Mouse (Mus musculus) embryonic facial prominence, embryonic 15.5 days (tissue): ENCODE results near the gene Casp8. TPM values are rescaled to one million over a fixed set of nuclear protein-coding genes. Genes with fewer than 3 reads are reported as not detected.
"Not testable (repeated sequence)": the region's sequence is repeated elsewhere in the genome, so short reads cannot be mapped to it uniquely, and the experiment has no call there.

Source experiments
- ATAC-seq: fragments of 200-750 bp; cut with Nextera tagmentation; 2 replicates; pipeline ENCODE4 v1.8.0; 2017; ENCODE audit warnings: low read depth, moderate TSS enrichment; ENCODE audit not compliant: insufficient number of reproducible peaks, low FRiP score, low TSS enrichment
- H3K27ac ChIP-seq: fragments of 300-500 bp; sonication (generic); replicated peaks from 2 replicates; pipeline ENCODE4 v1.5.1; 2015; ENCODE audit warnings: mild to moderate bottlenecking, inconsistent platforms
- H3K27me3 ChIP-seq: fragments of 300-500 bp; sonication (generic); 2 replicates; pipeline ENCODE4 v1.6.1; 2015; ENCODE audit warnings: inconsistent platforms
- H3K36me3 ChIP-seq: fragments of 300-500 bp; sonication (generic); 2 replicates; pipeline ENCODE4 v1.6.1; 2015; ENCODE audit warnings: mild to moderate bottlenecking, inconsistent platforms
- H3K4me1 ChIP-seq: fragments of 300-500 bp; sonication (generic); 2 replicates; pipeline ENCODE4 v1.6.1; 2015; ENCODE audit warnings: inconsistent platforms
- H3K4me2 ChIP-seq: fragments of 300-500 bp; sonication (generic); replicated peaks from 2 replicates; pipeline ENCODE4 v1.6.1; 2015; ENCODE audit warnings: mild to moderate bottlenecking, inconsistent platforms
- H3K4me3 ChIP-seq: fragments of 300-500 bp; sonication (generic); replicated peaks from 2 replicates; pipeline ENCODE4 v1.5.1; 2015; ENCODE audit warnings: mild to moderate bottlenecking, inconsistent platforms
- H3K9ac ChIP-seq: fragments of 300-500 bp; sonication (generic); 2 replicates; pipeline ENCODE4 v1.6.1; 2015; ENCODE audit warnings: inconsistent platforms
- H3K9me3 ChIP-seq: fragments of 300-500 bp; sonication (generic); replicated peaks from 2 replicates; pipeline ENCODE4 v1.6.1; 2016; ENCODE audit warnings: inconsistent platforms
- WGBS: fragments of 180-500 bp; shearing (Covaris S2); methylation state at CpG from one replicate; pipeline ENCODE4 v1.1.7; 2015; 5-methylcytosine and 5-hydroxymethylcytosine counted together
- polyA plus RNA-seq: library from polyadenylated mRNA; unstranded; fragments of >200 nt; fragmentation: Nextera tagmentation; extraction: Ambion mirVana; gene quantifications from 2 replicates; pipeline ENCODE4 v1.2.1, GENCODE M21; 2015

Casp8 gene
- polyA plus RNA-seq, 1 experiment from 2014 or later: 31.7 TPM

- not testable (repeated sequence) for H3K4me1 ChIP-seq, H3K27ac ChIP-seq, H3K4me3 ChIP-seq, H3K36me3 ChIP-seq, H3K9me3 ChIP-seq, H3K4me2 ChIP-seq, H3K9ac ChIP-seq, ATAC-seq, H3K27me3 ChIP-seq
- WGBS: 86% methylated on average over 7 of the region's 7 CpGs
Measured at GRCm38 (mm10) chr1:58800644-58801043, 5.5 kb downstream of the Casp8 start.

- Histone ChIP-seq H3K9ac (no peak overlapping the region), H3K36me3 (peaks cover 7% of the 10 kb centered on the region; the same call in 1 of the 2 replicates), H3K4me2 (no peak overlapping the region), H3K9me3 (no peaks in the 10 kb centered on the region), H3K4me3 (no peak overlapping the region), H3K27me3 (no peaks in the 10 kb centered on the region), H3K27ac (0 out of 2 replicates have a peak overlapping the region, but pooled peaks have one; percentile 58), H3K4me1 (peaks cover 7% of the 10 kb centered on the region; the same call in 1 of the 2 replicates)
- no peak for ATAC-seq
- 91% methylated on average over 8 of the region's 8 CpGs for WGBS
Measured at GRCm38 (mm10) chr1:58801558-58802285, 6.5 kb downstream of the Casp8 start.

- 69% methylated on average over 18 of the region's 18 CpGs for WGBS
- H3K27me3 ChIP-seq: no peaks in the 10 kb centered on the region
- H3K36me3 ChIP-seq: peaks cover 7% of the 10 kb centered on the region; the same call in 1 of the 2 replicates
- H3K4me2 ChIP-seq: 0 out of 2 replicates have a peak overlapping the region, but pooled peaks have one; percentile 6
- peak overlapping the region; percentile 58 for H3K27ac ChIP-seq
- no peaks in the 10 kb centered on the region for H3K4me1 ChIP-seq
- no peak overlapping the region for H3K9ac ChIP-seq
- ATAC-seq: no peak; the same call in 1 of the 2 replicates
- H3K4me3 ChIP-seq: no peak overlapping the region
- no peaks in the 10 kb centered on the region for H3K9me3 ChIP-seq
Measured at GRCm38 (mm10) chr1:58802322-58803273, 7.4 kb downstream of the Casp8 start.

- no peak overlapping the region; the same call in 1 of the 2 replicates for H3K27ac ChIP-seq
- H3K27me3 ChIP-seq: no peaks in the 10 kb centered on the region
- H3K9ac ChIP-seq: no peak overlapping the region
- no peak overlapping the region for H3K4me3 ChIP-seq
- ATAC-seq: no peak
- no peak overlapping the region for H3K4me2 ChIP-seq
- no peaks in the 10 kb centered on the region for H3K9me3 ChIP-seq
- no peaks in the 10 kb centered on the region for H3K4me1 ChIP-seq
- 80% methylated on average over 6 of the region's 6 CpGs for WGBS
- peaks cover 7% of the 10 kb centered on the region; the same call in 1 of the 2 replicates for H3K36me3 ChIP-seq
Measured at GRCm38 (mm10) chr1:58803531-58803930, 8.4 kb downstream of the Casp8 start.

GRCm38 (mm10) chr1:58806651-58807050 lies 11.5 kb downstream of the Casp8 start:
- Histone ChIP-seq H3K27ac (no peak overlapping the region), H3K4me3 (no peak overlapping the region), H3K4me1 (no peaks in the 10 kb centered on the region), H3K9ac (no peak overlapping the region), H3K4me2 (no peak overlapping the region), H3K36me3 (no peaks in the 10 kb centered on the region), H3K27me3 (no peaks in the 10 kb centered on the region), H3K9me3 (no peaks in the 10 kb centered on the region)
- WGBS: 81% methylated on average over 3 of the region's 3 CpGs
- no peak for ATAC-seq

- Histone ChIP-seq H3K4me2 (no peak overlapping the region), H3K9ac (no peak overlapping the region), H3K9me3 (no peaks in the 10 kb centered on the region), H3K27me3 (no peaks in the 10 kb centered on the region), H3K4me3 (no peak overlapping the region), H3K4me1 (no peaks in the 10 kb centered on the region), H3K36me3 (peaks cover 49% of the 10 kb centered on the region), H3K27ac (no peak overlapping the region)
- 70% methylated on average over 3 of the region's 3 CpGs for WGBS
- ATAC-seq: no peak
Measured at GRCm38 (mm10) chr1:58826319-58826718, 31.1 kb downstream of the Casp8 start.

- no peak overlapping the region for H3K9ac ChIP-seq
- no peak overlapping the region for H3K4me3 ChIP-seq
- 83% methylated on average over 5 of the region's 5 CpGs for WGBS
- no peaks in the 10 kb centered on the region for H3K4me1 ChIP-seq
- H3K9me3 ChIP-seq: no peaks in the 10 kb centered on the region
- H3K27ac ChIP-seq: no peak overlapping the region
- no peak overlapping the region for H3K4me2 ChIP-seq
- no peaks in the 10 kb centered on the region for H3K27me3 ChIP-seq
- ATAC-seq: no peak
- H3K36me3 ChIP-seq: peaks cover 67% of the 10 kb centered on the region
Measured at GRCm38 (mm10) chr1:58830741-58831140, 35.6 kb downstream of the Casp8 start.

GRCm38 (mm10) chr1:58832198-58832597 lies 37.0 kb downstream of the Casp8 start:
- Histone ChIP-seq H3K36me3 (peaks cover 53% of the 10 kb centered on the region), H3K4me2 (no peak overlapping the region), H3K27ac (no peak overlapping the region), H3K9ac (no peak overlapping the region), H3K27me3 (no peaks in the 10 kb centered on the region), H3K9me3 (no peaks in the 10 kb centered on the region), H3K4me3 (no peak overlapping the region), H3K4me1 (no peaks in the 10 kb centered on the region)
- WGBS: 85% methylated on average over 2 of the region's 2 CpGs
- no peak for ATAC-seq

- H3K27me3 ChIP-seq, H3K36me3 ChIP-seq, H3K9ac ChIP-seq, H3K9me3 ChIP-seq, ATAC-seq, H3K27ac ChIP-seq, H3K4me1 ChIP-seq, H3K4me3 ChIP-seq, H3K4me2 ChIP-seq: not testable (repeated sequence)
- WGBS: 71% methylated on average over 3 of the region's 3 CpGs
Measured at GRCm38 (mm10) chr1:58856811-58857210, 61.6 kb downstream of the Casp8 start.

GRCm38 (mm10) chr1:58859131-58859530 lies 64.0 kb downstream of the Casp8 start:
- H3K4me1 ChIP-seq, H3K9me3 ChIP-seq, H3K9ac ChIP-seq, ATAC-seq, H3K27me3 ChIP-seq, H3K36me3 ChIP-seq, H3K4me2 ChIP-seq, H3K27ac ChIP-seq, H3K4me3 ChIP-seq: not testable (repeated sequence)
- 69% methylated on average over 4 of the region's 4 CpGs for WGBS

GRCm38 (mm10) chr1:58859738-58860365 lies 64.7 kb downstream of the Casp8 start:
- 72% methylated on average over 13 of the region's 13 CpGs for WGBS
- not testable (repeated sequence) for H3K4me2 ChIP-seq, H3K27me3 ChIP-seq, H3K4me3 ChIP-seq, H3K36me3 ChIP-seq, H3K9me3 ChIP-seq, H3K27ac ChIP-seq, H3K4me1 ChIP-seq, ATAC-seq, H3K9ac ChIP-seq
